Mouse (Mus musculus) intestine, embryonic 16.5 days (tissue): Measurements from ENCODE around the gene Akain1. TPM values are rescaled to one million over a fixed set of nuclear protein-coding genes. Genes with fewer than 3 reads are reported as not detected.

Source experiments
- ATAC-seq: fragments of 200-750 bp; cut with Nextera tagmentation; 2 replicates; pipeline ENCODE4 v1.8.0; 2017; ENCODE audit warnings: moderate TSS enrichment, moderate library complexity
- H3K27ac ChIP-seq: fragments of 300-500 bp; sonication (generic); 2 replicates; pipeline ENCODE4 v1.5.1; 2014; ENCODE audit warnings: mild to moderate bottlenecking, low read length
- H3K27me3 ChIP-seq: fragments of 300-500 bp; sonication (generic); replicated peaks from 2 replicates; pipeline ENCODE4 v1.6.1; 2014; ENCODE audit warnings: low read length, control low read depth, mixed read lengths; ENCODE audit not compliant: control insufficient read depth, insufficient read depth
- H3K36me3 ChIP-seq: fragments of 300-500 bp; sonication (generic); 2 replicates; pipeline ENCODE4 v1.6.1; 2014; ENCODE audit warnings: low read length, control low read depth; ENCODE audit not compliant: control insufficient read depth, insufficient read depth
- H3K4me1 ChIP-seq: fragments of 300-500 bp; sonication (generic); 2 replicates; pipeline ENCODE4 v1.6.1; 2014; ENCODE audit warnings: low read length, control low read depth, mixed read lengths; ENCODE audit not compliant: control insufficient read depth, insufficient read depth
- H3K4me2 ChIP-seq: fragments of 300-500 bp; sonication (generic); 2 replicates; pipeline ENCODE4 v1.6.1; 2014; ENCODE audit warnings: low read depth, low read length, control low read depth
- H3K4me3 ChIP-seq: fragments of 300-500 bp; sonication (generic); 2 replicates; pipeline ENCODE4 v1.5.1; 2014; ENCODE audit warnings: mild to moderate bottlenecking, low read length
- H3K9ac ChIP-seq: fragments of 300-500 bp; sonication (generic); 2 replicates; pipeline ENCODE4 v1.6.1; 2014; ENCODE audit warnings: low read depth, low read length
- H3K9me3 ChIP-seq: fragments of 300-500 bp; sonication (generic); 2 replicates; pipeline ENCODE4 v1.6.1; 2016; ENCODE audit warnings: low read length, control low read depth; ENCODE audit not compliant: control insufficient read depth
- WGBS: fragments of 180-500 bp; shearing (Covaris S2); extraction: QIAGEN DNeasy Blood & Tissue Kit; methylation state at CpG from one replicate; pipeline ENCODE4 v1.1.7; 2014; 5-methylcytosine and 5-hydroxymethylcytosine counted together
- polyA plus RNA-seq: library from polyadenylated mRNA; unstranded; fragments of >200 nt; fragmentation: Nextera tagmentation; extraction: Ambion mirVana; gene quantifications from 2 replicates; pipeline ENCODE4 v1.2.1, GENCODE M21; 2015

Akain1 gene
- not detected in 2 replicates for polyA plus RNA-seq

GRCm38 (mm10) chr17:69438990-69439491, at the start of gene Akain1:
TSS of gene Akain1 (plus strand) at chr17:69439326.
- no peak within 1 kb of the TSS for H3K27ac ChIP-seq
- H3K4me3 ChIP-seq, result peak within 1 kb of the TSS; percentile 46
- peak; percentile 99 for ATAC-seq
- no peaks in the 10 kb centered on the region for H3K9me3 ChIP-seq
- peak within 1 kb of the TSS; percentile 85 for H3K4me2 ChIP-seq
- WGBS, result under 1% methylated on average over 44 of the region's 44 CpGs
- no peak within 1 kb of the TSS for H3K9ac ChIP-seq
- H3K36me3 ChIP-seq, result no peaks in the 10 kb centered on the region
- peaks cover 20% of the 10 kb centered on the region for H3K27me3 ChIP-seq
- peaks cover 11% of the 10 kb centered on the region for H3K4me1 ChIP-seq

GRCm38 (mm10) chr17:69396147-69397033, 42.7 kb upstream of the Akain1 start:
- no peak for ATAC-seq
- Histone ChIP-seq H3K4me2 (peak overlapping the region; percentile 27; the same call in 1 of the 2 replicates), H3K36me3 (no peaks in the 10 kb centered on the region), H3K9ac (no peak overlapping the region), H3K27me3 (no peaks in the 10 kb centered on the region), H3K4me3 (no peak overlapping the region), H3K27ac (no peak overlapping the region), H3K4me1 (no peaks in the 10 kb centered on the region), H3K9me3 (no peaks in the 10 kb centered on the region)
- 41% methylated on average over 13 of the region's 16 CpGs for WGBS

- Histone ChIP-seq H3K36me3 (no peaks in the 10 kb centered on the region), H3K4me2 (no peak overlapping the region), H3K4me1 (no peaks in the 10 kb centered on the region), H3K27me3 (no peaks in the 10 kb centered on the region), H3K9ac (no peak overlapping the region), H3K4me3 (no peak overlapping the region), H3K27ac (no peak overlapping the region), H3K9me3 (no peaks in the 10 kb centered on the region)
- 62% methylated on average over 5 of the region's 5 CpGs for WGBS
- no peak for ATAC-seq
Observed at GRCm38 (mm10) chr17:69397163-69397562, 42.0 kb upstream of the Akain1 start.

- Histone ChIP-seq H3K4me3 (no peak overlapping the region), H3K9me3 (no peaks in the 10 kb centered on the region), H3K36me3 (no peaks in the 10 kb centered on the region), H3K27ac (no peak overlapping the region), H3K9ac (no peak overlapping the region), H3K4me1 (no peaks in the 10 kb centered on the region), H3K4me2 (no peak overlapping the region), H3K27me3 (no peaks in the 10 kb centered on the region)
- no peak for ATAC-seq
Observed at GRCm38 (mm10) chr17:69398092-69398491, 41.0 kb upstream of the Akain1 start.

GRCm38 (mm10) chr17:69401146-69401545, 38.0 kb upstream of the Akain1 start:
- Histone ChIP-seq H3K9ac (no peak overlapping the region), H3K9me3 (no peaks in the 10 kb centered on the region), H3K4me1 (no peaks in the 10 kb centered on the region), H3K27ac (no peak overlapping the region), H3K36me3 (no peaks in the 10 kb centered on the region), H3K27me3 (no peaks in the 10 kb centered on the region), H3K4me2 (no peak overlapping the region), H3K4me3 (no peak overlapping the region)
- no peak for ATAC-seq
- WGBS, result 84% methylated on average over 2 of the region's 2 CpGs

- Histone ChIP-seq H3K9me3 (no peaks in the 10 kb centered on the region), H3K4me3 (peak overlapping the region; percentile 79), H3K36me3 (no peaks in the 10 kb centered on the region), H3K4me2 (peak overlapping the region; percentile 63), H3K4me1 (peaks cover 3% of the 10 kb centered on the region), H3K9ac (peak overlapping the region; percentile 90; the same call in 1 of the 2 replicates), H3K27me3 (no peaks in the 10 kb centered on the region), H3K27ac (no peak overlapping the region)
- ATAC-seq, result no peak
Observed at GRCm38 (mm10) chr17:69416163-69416562, 23.0 kb upstream of the Akain1 start.

- H3K27ac ChIP-seq, result peak overlapping the region; percentile 97
- H3K4me1 ChIP-seq, result peaks cover 3% of the 10 kb centered on the region
- no peaks in the 10 kb centered on the region for H3K9me3 ChIP-seq
- under 1% methylated on average over 54 of the region's 56 CpGs for WGBS
- ATAC-seq, result peak; percentile 100
- no peaks in the 10 kb centered on the region for H3K27me3 ChIP-seq
- H3K9ac ChIP-seq, result peak overlapping the region; percentile 90
- H3K36me3 ChIP-seq, result no peaks in the 10 kb centered on the region
- peak overlapping the region; percentile 79 for H3K4me3 ChIP-seq
- peak overlapping the region; percentile 63 for H3K4me2 ChIP-seq
Observed at GRCm38 (mm10) chr17:69416920-69417661, 22.0 kb upstream of the Akain1 start.

- peaks cover 3% of the 10 kb centered on the region for H3K4me1 ChIP-seq
- ATAC-seq, result peak; percentile 67
- no peaks in the 10 kb centered on the region for H3K36me3 ChIP-seq
- no peaks in the 10 kb centered on the region for H3K27me3 ChIP-seq
- H3K27ac ChIP-seq, result peak overlapping the region; percentile 97
- H3K4me2 ChIP-seq, result peak overlapping the region; percentile 61
- 2% methylated on average over 26 of the region's 26 CpGs for WGBS
- H3K9ac ChIP-seq, result peak overlapping the region; percentile 90
- no peaks in the 10 kb centered on the region for H3K9me3 ChIP-seq
- H3K4me3 ChIP-seq, result peak overlapping the region; percentile 79
Observed at GRCm38 (mm10) chr17:69417724-69418373, 21.3 kb upstream of the Akain1 start.

- no peaks in the 10 kb centered on the region for H3K9me3 ChIP-seq
- WGBS, result 11% methylated on average over 1 of the region's 1 CpGs
- no peaks in the 10 kb centered on the region for H3K4me1 ChIP-seq
- no peak overlapping the region for H3K4me2 ChIP-seq
- H3K4me3 ChIP-seq, result no peak overlapping the region
- H3K9ac ChIP-seq, result no peak overlapping the region
- no peaks in the 10 kb centered on the region for H3K27me3 ChIP-seq
- no peak for ATAC-seq
- H3K27ac ChIP-seq, result no peak overlapping the region
- H3K36me3 ChIP-seq, result no peaks in the 10 kb centered on the region
Observed at GRCm38 (mm10) chr17:69421592-69421991, 17.5 kb upstream of the Akain1 start.
